Mouse (Mus musculus) left cerebral cortex, adult 18-20 months (tissue): ENCODE measurements at regions not wholly inside any gene's neighbourhood (a gene's known extent, or its start where the extent isn't known, plus 50 kb on each side); places are given as distances from the start of the nearest gene placed in this dataset.

ENCODE experiments used
- DNase-seq, 2 experiments: peaks; one replicate each; pipeline ENCODE4 v3.0.0; 2021 to 2022; ENCODE audit warnings: low spot score in 2 of 2, mixed read lengths in 1 of 2

DNA sequence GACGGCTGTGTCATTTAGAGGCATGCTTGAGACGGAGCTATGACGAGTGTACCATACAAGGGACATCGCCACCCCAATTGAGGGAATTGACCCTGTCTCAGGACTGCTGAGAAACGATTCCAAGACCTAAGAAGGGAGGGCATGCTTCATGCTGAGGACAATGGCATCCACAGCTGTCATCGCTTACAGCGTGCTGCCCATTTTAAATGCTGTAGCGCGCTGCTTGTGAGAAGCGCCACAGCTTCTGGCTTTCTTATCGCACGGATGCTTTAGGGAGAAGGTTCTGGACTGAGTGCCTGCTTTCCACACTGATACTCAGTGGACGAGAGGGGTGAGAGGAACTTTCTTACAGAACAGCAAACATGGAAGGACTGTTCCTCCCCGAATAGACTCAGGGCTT is 357.8 kb upstream of the Arglu1 start:
- no peak for DNase-seq

DNA sequence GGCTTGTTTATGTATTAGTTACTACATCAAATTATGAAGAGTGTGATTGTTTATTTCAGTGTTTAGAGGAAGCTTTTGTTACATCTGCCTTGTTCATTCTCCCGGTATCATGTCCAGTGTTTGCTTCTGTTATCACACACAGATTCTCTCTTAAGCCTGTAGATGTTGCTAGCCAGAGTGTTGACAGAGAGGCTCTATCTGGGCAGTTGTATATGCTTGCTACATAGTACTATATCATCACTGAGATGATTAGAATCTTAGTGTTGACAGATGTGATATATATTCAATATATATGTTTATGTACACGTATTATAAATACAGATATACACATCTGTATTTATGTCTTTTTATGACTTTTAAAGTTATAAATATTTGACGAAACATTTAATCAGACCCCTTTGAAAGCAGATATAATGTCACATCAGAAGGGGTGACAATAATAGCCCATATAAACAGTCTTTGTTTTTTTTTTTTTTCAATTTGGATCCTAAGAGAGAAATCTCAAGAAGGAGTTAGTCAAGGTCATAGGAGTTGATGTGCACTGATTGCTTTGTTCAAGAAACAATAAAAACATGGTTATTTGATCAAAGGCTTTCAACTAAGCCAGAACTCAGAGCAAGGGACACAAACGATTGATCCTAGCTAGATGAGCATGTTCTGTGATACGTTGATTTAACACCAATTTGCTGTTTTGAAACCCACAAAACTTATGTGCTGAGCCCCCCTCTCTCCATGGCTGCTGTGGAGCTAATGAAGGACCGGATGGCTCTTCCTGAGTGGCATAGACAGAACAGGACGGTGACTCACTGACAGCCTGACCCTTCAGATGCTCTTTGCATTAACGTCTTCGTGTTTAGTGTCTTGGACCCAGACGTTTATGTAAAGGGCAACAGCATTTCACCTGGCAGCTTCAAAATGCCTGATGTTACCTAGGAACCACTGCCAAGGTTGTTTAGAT is 352.8 kb upstream of the Arglu1 start:
- no peak for DNase-seq

DNA sequence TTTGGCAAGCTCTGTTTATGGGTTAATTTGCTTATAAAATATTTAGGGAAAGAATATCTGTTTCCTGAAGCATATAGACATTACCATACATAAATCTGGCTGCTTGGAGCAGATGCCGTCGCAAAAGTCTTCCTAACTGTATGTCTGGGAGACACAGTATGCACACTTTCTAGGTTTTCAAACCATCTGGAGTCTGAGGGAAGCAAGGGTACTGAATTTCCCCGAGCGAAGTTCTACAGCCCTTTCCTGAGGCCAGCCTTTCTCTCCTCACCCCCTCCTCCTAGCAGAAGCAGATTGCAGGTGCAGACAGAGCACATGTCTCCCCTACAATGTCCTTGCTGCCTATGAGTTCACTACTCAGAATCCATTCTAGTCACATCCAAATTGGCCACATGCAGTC is 338.8 kb upstream of the Arglu1 start:
- DNase-seq = no peak

DNA sequence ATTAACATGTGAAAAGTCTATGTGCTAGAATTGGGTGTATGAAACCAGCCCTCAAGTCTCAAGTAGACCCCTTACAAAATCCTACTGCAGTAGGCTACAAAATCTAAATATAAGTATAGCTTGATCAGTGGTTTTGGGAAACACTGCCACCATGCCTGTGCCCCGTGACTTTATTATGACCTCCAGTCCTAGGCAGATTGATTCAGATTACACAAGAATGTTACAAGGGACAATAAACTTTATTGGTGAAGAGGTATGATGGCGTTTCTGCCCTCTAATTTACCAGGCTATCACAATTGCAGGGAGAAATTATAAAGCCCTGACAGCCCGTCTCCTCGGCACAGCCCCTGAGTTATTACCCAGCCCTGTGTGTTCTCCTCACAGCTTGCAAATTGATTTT is 337.4 kb upstream of the Arglu1 start:
- DNase-seq = no peak

DNA sequence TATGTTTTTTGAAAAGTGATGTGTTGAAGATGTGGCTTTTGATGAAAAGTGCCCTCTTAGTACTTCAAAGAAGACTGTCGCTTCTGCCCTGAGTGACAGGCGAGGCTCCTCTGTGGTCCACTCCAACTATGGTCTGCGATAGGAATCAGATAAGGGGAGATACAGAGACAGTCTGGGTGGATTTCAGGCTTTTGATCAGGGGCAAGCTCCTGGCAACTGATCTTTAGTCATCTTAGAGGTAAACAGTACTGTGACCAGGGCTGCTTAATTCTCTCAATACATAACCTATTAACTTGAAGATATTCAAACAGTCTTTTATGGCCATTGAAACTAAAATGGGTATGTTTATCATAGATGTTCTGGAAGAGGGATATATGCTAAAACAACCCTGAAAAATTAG is 335.6 kb upstream of the Arglu1 start:
- DNase-seq = no peak

DNA sequence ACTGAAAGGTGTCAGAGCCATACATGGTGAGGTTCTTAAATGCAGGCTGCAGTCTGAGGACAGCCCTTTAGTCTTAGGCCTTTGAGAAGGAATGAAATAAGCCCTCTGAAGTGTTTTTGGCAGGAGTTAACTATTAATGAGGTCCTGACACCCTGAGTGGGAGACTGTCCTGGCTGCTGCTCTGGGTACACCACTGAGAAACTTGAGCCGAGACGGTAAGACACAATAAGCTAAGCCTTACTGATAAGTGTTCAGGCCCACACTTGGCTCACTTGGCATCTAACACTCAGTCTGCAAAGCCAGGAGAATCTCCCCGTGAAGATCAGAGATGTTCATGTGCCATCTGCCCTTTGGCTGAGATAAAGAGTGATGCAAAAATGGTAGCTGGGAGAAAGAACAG is 335.1 kb upstream of the Arglu1 start:
- DNase-seq = no peak

DNA sequence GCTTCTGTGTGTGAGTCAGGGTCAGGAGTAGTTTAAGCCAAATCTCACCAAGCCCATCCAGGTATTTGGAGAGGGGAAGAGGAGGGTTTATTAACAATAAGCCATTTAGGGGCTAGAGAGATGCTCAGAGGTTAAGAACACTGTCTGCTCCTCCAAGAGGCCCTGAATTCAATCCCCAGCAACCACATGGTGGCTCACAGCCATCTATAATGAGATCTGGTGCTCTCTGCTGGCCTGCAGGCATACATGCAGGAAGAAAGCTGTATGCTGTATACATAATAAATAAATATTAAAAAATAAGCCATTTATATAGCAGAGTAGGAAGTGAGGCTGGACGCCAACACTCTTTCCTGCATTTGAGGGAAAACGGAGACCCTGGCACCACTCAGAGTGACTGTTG is 330.4 kb upstream of the Arglu1 start:
- DNase-seq = no peak

DNA sequence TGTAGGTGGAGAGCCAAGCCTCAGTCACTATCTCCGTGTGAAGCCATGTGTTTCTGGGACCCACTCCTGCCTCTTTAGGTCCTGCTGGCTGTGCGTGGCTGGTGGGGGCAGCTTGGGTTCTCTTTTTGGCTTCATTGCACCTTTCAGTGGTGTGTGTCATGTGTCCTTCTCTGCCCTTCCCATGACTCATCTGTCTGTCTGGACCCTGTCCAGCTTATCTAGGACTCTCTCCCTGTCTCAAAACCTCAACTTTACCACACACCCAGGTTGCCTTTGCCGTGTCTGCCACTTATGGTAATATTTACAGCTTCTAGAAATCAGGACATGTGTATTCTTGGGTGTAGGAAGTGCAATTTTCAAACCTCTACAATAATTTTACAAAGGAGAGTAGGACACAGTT is 329.9 kb upstream of the Arglu1 start:
- no peak for DNase-seq

DNA sequence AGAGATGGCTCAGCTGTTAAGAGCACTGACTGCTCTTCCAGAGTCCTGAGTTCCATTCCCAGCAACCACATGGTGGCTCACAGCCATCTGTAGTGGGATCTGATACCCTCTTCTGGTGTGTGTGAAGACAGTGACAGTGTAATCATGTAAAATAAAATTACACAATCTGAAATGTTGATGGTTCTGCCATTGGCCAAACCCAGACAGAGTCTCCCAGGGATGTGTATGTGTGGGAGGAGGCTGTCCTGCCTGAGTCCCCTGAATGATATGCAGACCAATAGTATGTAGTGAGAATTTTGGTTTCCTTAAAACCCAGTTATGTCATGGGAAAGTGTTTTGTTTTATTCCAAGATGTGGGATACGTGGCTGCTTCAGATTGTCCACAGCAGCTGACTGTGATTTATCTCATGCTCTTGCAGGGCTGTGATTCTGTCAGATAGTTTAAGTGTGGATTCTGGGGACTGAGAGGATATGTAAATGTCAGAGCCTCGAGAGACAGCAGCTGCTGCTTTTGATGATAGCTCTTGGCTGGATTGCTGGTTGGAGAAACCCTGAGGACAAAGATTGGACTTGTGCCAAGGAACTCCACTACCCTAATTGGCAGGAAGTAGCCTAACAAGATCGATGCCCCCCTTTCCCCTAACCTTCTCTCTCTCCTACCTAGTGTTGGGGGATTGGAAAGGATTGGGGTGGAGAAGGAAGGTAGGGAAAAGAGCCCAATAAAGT is 321.6 kb upstream of the Arglu1 start:
- DNase-seq = no peak

DNA sequence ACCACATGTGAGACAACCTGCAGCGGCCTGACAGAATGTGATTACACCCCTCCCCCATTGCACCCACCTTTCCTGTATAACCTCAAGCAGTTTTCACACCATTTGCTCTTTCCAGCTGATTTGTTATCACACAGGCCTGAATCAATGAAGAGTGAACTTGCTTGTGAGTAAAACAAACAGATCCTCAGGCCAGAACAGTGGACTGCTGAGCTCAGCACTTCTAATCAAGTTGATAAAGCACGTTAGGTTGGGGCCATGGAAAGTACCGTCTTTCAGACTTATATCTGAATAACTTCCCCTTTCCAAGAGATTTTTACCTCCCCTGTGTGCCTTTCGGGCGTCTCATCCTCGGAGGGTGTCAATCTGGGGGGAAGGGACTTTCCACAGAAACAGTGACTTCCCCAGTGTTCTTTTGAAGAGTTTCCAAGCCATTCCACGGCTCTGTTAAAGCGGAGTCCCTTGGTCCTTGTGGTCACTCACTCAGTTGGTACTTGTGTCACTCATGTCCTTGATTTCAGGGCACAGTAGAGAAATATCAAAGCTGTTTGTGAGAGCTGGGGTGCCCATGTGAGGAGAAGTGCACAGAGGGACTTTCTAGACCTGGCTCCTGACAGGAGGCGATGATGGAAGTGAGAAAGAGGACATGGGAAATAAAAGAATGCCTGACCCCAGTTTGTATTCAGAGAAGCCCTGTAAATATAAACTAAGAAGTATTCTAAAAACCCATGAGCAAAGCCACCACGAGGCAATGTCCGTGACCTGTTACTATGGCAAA is 317.9 kb upstream of the Arglu1 start:
- DNase-seq = no peak

DNA sequence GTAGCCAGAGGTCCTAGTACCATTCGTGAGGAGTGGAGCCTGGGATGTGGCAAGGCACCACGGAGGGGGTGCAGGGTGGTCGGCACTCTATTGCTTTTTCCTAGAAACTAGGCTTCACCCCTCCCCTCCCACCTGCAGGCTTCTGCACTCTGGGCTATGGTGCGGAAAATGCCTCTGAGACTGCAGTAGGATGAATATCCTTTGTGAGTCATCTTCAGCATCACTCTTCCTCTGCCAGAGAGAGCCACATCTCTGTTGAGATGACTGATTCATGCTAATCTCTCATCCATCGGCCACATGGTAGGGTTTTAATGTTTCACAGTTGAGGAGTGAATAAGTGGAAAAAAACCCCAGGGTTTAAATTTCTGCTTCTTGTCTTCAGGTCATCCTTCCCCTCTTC is 309.6 kb upstream of the Arglu1 start:
- DNase-seq = no peak

DNA sequence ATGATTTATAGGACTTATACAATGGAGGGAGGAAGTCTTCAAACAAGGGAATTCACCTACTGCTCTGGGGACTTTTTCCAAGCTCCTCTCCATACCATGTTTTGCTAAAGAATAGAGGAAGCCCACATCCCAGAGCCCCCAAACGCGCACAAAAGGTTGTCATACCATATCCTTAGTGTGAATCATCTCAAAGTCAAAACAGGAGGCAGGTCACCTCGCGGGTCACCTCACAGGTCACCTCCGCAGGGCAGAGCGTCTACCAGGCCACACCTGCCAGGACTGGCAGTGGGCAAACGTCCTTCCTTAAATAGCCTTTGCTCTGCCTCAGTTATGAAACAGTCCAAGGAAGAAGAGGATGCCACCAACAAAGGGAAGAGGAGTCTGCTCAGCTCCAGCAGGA is 307.3 kb upstream of the Arglu1 start:
- DNase-seq = no peak

DNA sequence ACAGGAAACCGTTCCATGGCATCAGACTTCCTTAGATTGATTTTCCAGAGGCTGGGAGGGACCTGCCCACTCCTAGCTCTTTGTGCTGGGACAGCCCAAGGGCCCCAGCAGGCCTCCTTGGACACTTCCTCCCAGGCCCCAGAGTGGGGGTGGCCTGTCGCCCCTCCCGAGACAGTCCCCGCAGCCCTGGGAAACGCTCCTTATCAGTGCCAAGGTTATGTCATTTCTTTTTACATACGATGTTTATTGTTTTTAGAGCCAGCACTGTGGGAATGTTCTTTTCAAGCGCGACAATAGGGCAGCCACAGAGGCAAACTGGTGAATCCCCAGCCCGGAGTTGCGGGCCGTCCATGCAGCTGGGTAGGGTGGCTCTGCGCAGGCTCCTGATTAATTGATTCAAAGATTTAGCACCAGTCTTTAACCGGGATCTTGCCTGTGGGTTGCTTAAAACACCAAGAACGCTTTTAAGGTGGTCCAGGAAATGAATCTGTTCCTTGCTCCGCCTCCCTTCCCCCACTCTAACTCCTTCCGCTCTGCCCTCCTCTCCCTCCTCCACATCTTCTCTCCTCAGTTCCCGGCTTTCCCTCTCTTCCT is 304.4 kb upstream of the Arglu1 start:
- peak; percentile 19 to 38 for DNase-seq

DNA sequence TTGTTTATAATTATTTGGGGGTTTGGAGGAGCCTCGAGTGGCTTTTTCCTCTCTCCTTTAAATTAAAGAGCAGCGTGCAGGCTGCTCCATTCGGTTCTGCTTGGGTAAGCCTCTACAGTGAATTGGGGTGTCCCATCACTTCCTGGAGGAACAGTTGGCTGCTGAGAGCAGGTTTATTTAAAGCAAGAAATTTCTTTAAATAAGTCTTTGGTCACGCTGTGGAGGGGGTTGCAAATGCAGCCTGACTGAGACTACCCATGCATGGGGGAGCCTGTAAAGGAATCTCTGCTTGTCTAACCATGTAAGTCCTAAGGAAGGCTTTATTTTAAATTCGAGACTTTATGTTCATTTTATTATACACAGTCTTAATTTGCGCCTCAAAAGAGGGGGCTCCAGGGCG is 303.7 kb upstream of the Arglu1 start:
- peak; percentile 27 to 31 for DNase-seq

DNA sequence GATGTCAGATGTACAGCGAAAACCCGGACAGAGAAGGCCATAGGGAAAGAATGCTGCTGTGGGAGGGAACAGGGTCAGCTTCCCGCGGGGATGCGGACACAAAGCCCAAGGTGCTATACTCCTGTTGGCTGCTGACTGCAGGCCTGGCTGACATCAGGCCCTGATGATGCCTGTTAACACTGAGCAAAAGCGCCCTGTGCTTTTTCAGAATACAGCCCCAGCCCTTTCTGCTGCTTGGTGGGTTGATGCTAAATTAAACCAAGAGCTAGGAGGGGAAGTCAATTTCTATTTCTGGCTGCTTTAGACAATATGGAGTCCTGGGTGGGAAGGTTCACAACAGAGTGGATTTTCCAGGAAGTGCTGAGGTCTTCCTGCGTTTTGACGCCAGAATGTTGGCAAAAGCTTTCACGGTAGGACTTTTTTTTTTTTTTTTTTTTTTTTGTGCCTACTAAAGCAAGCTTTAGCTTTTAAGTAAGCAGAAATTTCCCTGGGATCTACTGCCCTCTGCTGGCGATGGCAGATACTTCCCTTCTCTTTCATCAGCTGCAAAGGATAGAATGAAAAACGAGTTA is 302.2 kb upstream of the Arglu1 start:
- DNase-seq = peak; percentile 77 to 87

DNA sequence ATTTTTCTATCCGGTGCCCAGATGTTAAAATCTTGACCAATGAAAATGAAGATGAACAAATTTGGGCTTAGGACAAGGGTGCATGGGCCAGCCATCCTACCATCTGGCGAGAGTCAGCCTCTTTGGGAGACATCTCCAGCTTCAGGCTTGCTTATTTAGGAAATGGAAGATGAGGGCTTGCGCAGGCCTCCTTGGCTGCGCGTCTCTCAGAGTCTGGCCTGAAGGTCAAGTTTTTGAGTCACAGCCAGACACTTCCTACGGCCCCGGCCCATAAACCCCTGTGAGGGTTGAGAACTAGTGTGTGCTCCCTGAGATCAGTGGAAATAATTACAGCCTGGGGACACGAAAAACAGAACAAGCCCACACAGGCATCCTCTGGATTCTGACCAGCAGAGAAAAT is 300.7 kb upstream of the Arglu1 start:
- no peak for DNase-seq

DNA sequence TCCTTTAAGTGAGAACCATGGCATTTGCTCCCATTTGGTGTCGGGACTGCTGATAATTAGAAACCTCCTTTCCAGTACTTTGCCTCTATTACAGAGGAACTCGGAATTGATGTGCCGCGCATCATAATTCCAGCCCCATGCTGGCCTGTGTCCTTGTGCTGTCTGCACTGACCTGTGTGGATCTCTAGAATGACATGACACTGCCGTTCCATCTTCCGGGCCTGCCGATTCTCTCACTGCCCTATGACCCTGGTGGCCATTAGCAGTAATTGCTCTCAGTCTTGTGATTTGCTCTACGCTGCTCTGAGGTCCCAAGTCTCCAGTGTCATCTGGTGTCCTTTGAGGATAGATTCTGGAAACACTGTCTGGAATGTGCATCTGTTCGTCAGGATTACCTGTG is 295.7 kb upstream of the Arglu1 start:
- no peak for DNase-seq

DNA sequence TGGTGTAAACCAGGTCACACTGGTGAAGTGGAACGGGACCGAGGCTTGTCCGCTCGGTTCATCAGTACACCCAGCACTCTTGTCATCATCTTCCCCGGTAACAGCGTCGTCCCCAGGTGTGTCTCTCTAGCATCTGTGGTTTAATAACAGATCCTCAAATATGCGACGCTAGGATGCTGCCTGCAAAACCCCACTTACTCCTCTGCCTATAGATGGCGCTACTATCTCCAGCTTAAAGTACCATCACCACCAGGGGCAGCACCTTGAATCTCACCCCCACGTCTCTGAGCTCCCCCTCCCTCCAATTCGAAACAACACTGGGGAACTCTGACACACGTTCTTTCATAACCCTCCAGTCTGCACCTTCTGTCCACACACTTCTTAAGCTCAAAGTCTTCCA is 295.1 kb upstream of the Arglu1 start:
- no peak for DNase-seq

DNA sequence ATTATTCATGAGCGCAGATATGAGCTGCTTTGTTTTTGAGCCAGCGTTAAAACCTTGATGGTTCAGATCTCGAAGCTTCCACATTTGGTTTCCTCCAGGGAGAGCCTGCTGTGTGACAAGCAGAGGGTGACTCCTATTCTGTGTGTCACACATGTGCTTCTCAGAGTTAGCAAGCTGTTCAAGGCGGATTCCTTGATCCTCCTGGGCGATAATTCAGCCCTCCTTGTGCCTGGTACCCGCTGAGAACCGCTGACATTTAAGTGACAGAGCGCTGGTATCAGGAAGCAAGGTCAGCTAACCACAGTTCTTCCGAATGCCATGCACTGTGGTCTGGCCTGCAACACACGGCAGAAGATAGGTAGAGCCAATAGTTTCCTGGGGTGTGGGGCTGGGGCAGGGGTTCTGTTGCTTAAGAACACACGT is 294.5 kb upstream of the Arglu1 start:
- DNase-seq = no peak

DNA sequence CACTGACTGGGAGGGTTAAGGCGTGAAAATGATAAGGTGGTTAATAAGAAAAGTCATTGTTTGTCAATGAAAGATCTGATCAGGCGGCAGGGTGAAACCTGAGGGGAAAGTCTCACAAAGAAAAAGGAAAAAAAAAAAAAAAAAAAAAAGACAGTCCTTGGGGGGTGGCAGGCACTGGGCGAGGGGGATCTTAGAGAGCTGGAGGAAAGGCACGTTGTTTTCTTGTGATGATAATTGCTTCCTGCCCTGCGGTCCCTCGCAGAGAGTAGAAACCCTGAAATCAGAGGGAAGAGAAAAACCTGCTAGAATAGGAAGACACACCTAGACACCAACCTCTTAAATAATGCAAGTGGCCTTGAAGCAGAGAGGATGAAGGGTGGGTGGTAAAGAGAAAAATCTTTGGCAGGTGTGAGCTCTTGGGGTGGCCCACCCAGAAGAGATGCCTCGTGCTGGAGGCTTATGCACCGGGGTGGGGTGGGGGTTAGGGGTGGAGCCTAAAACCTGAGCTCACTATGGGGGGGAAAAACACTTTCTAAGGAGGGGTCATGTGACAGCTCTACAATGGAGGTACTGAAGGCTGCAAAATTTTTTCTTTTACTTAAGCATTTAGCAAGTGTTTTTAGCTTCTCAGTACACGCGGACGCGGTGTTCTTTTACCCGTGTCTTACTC is 294.0 kb upstream of the Arglu1 start:
- no peak for DNase-seq
